Mouse (Mus musculus) liver, postnatal 0 days (tissue): ENCODE measurements around the gene Csad. TPM values are rescaled to one million over a fixed set of nuclear protein-coding genes. Genes with fewer than 3 reads are reported as not detected.
A peak's percentile ranks its signal among the peaks of the same experiment; 100 is the strongest.

Experiments used
- ATAC-seq: fragments of 200-750 bp; cut with Nextera tagmentation; 2 replicates; pipeline ENCODE4 v1.8.0; 2017; ENCODE audit warnings: mild to moderate bottlenecking, moderate library complexity
- DNase-seq: peaks from one replicate; pipeline ENCODE4 v3.0.0-alpha.2; 2016
- H3K27ac ChIP-seq: fragments of 300-500 bp; sonication (generic); 2 replicates; pipeline ENCODE4 v1.5.1; 2014; ENCODE audit warnings: antibody characterized with exemption, moderate library complexity, mild to moderate bottlenecking, low read depth
- H3K27me3 ChIP-seq: fragments of 300-500 bp; sonication (generic); 2 replicates; pipeline ENCODE4 v1.6.1; 2014; ENCODE audit warnings: low read length, control low read depth, mixed read lengths; ENCODE audit not compliant: insufficient read depth
- H3K36me3 ChIP-seq: fragments of 300-500 bp; sonication (generic); replicated peaks from 2 replicates; pipeline ENCODE4 v1.6.1; 2014; ENCODE audit warnings: mild to moderate bottlenecking, control low read depth, low read length, moderate library complexity, mixed read lengths; ENCODE audit not compliant: insufficient read depth
- H3K4me1 ChIP-seq: fragments of 300-500 bp; sonication (generic); 2 replicates; pipeline ENCODE4 v1.6.1; 2014; ENCODE audit warnings: antibody characterized with exemption, mild to moderate bottlenecking, control low read depth; ENCODE audit not compliant: insufficient read depth
- H3K4me2 ChIP-seq: fragments of 300-500 bp; sonication (generic); 2 replicates; pipeline ENCODE4 v1.6.1; 2014; ENCODE audit warnings: low read depth, mild to moderate bottlenecking, low read length, moderate library complexity, mixed read lengths
- H3K4me3 ChIP-seq: fragments of 300-500 bp; sonication (generic); 2 replicates; pipeline ENCODE4 v1.5.1; 2014; ENCODE audit warnings: low read depth, low read length
- H3K9ac ChIP-seq: fragments of 300-500 bp; sonication (generic); replicated peaks from 2 replicates; pipeline ENCODE4 v1.6.1; 2014; ENCODE audit warnings: mild to moderate bottlenecking, moderate library complexity
- H3K9me3 ChIP-seq: fragments of 300-500 bp; sonication (generic); 2 replicates; pipeline ENCODE4 v1.6.1; 2016; ENCODE audit warnings: mild to moderate bottlenecking, control low read depth, low read length, mixed read lengths
- CTCF ChIP-seq: sonication (generic); IDR thresholded peaks from 2 replicates; pipeline ENCODE4 v1.5.1; 2016; ENCODE audit warnings: antibody characterized with exemption, low read depth
- EP300 ChIP-seq: IDR thresholded peaks from 2 replicates; pipeline ENCODE4 v1.6.1; 2016; ENCODE audit warnings: antibody characterized with exemption, low read depth, mild to moderate bottlenecking
- WGBS: fragments of 180-500 bp; shearing (Covaris S2); extraction: QIAGEN DNeasy Blood & Tissue Kit; methylation state at CpG from one replicate; pipeline ENCODE4 v1.1.7; 2014; ENCODE audit not compliant: insufficient replicate concordance; 5-methylcytosine and 5-hydroxymethylcytosine counted together
- polyA plus RNA-seq: library from polyadenylated mRNA; unstranded; fragments of >200 nt; fragmentation: Nextera tagmentation; extraction: Ambion mirVana; gene quantifications from 2 replicates; pipeline ENCODE4 v1.2.1, GENCODE M21; 2015

The Csad gene
- polyA plus RNA-seq, 1 experiment from 2014 or later: 243 TPM

DNA sequence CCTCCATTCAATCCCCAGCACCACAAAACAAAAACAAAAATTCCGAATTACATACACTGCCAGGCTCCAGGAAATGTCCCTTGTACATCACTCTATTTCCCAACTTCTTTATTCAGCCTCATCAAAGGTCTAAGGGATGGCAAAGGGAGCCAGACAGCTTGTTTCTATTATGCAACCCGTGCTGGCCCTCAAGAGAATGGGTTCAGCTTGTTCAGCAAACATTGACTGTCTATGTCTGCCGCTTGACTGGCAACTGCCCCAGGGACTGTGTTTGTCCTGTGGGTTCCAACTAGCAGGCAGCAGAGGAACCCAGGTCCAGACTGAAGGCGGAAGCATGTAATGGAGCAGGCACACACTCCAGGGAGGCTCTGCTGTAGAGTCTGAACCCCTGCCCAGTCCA, 5.7 kb downstream of the Csad start:
- H3K27ac ChIP-seq: peak overlapping the region; percentile 75
- TF ChIP-seq CTCF: no peak
- TF ChIP-seq EP300: peak; percentile 66
- no peaks in the 10 kb centered on the region for H3K36me3 ChIP-seq
- 50% methylated on average over 4 of the region's 4 CpGs for WGBS
- H3K27me3 ChIP-seq: no peaks in the 10 kb centered on the region
- peak; percentile 63 for DNase-seq
- no peak overlapping the region for H3K9ac ChIP-seq
- peak; percentile 50 for ATAC-seq
- H3K4me2 ChIP-seq: no peak overlapping the region
- peaks cover 28% of the 10 kb centered on the region for H3K4me1 ChIP-seq
- H3K9me3 ChIP-seq: no peaks in the 10 kb centered on the region
- H3K4me3 ChIP-seq: no peak overlapping the region

DNA sequence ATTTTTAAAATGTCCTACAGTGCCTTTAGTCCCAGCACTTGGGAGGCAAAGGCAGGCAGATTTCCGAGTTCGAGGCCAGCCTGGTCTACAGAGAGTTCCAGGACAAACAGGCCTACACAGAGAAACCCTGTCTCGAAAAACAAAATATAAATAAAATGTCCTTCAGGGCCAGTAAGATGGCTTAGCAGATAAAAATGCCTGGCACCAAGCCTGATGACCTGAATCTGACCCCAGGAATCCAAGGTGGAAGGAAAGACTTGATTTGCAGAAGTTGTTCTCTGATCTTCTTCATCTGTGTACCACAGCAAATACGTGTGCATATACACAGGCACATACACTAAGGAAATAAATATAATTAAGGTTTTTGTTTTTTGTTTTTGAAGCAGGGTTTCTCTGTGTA, 9.2 kb downstream of the Csad start:
- H3K4me2 ChIP-seq: no peak overlapping the region
- WGBS: 64% methylated on average over 4 of the region's 4 CpGs
- peaks cover 32% of the 10 kb centered on the region for H3K4me1 ChIP-seq

DNA sequence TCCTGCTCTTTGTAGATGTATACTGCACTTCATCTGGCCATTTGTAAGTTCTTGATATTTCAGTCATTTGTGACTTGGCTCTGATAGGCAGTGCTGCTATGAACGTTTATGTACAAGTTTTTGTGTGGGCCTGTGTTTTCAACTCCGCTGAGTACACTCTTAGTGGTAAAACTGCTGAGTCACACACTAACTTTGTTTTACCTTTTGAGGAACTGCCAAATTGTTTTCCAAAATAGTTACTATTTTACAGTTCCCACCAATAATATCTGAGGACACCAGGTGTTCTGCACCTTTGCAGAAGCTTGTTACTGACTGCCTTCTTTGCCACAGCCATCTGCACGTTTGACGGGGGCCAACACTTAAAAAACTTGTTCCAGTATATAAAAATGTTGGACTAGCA, 10.1 kb downstream of the Csad start:
- Histone ChIP-seq H3K27ac (peak overlapping the region; percentile 71), H3K27me3 (no peaks in the 10 kb centered on the region), H3K9ac (no peak overlapping the region), H3K36me3 (no peaks in the 10 kb centered on the region), H3K9me3 (no peaks in the 10 kb centered on the region), H3K4me2 (no peak overlapping the region), H3K4me3 (no peak overlapping the region), H3K4me1 (peaks cover 32% of the 10 kb centered on the region)
- no peak for DNase-seq
- 30% methylated on average over 4 of the region's 4 CpGs for WGBS
- ATAC-seq: no peak
- TF ChIP-seq EP300: no peak
- TF ChIP-seq CTCF: no peak

More for the DNA sequence above, 9.2 kb downstream of the Csad start:
- no peak overlapping the region for H3K4me3 ChIP-seq
- no peak overlapping the region for H3K27ac ChIP-seq
- no peaks in the 10 kb centered on the region for H3K36me3 ChIP-seq
- no peak for TF ChIP-seq CTCF
- TF ChIP-seq EP300: no peak
- no peak overlapping the region for H3K9ac ChIP-seq
- no peak for ATAC-seq
- DNase-seq: no peak
- H3K27me3 ChIP-seq: no peaks in the 10 kb centered on the region
- no peaks in the 10 kb centered on the region for H3K9me3 ChIP-seq

DNA sequence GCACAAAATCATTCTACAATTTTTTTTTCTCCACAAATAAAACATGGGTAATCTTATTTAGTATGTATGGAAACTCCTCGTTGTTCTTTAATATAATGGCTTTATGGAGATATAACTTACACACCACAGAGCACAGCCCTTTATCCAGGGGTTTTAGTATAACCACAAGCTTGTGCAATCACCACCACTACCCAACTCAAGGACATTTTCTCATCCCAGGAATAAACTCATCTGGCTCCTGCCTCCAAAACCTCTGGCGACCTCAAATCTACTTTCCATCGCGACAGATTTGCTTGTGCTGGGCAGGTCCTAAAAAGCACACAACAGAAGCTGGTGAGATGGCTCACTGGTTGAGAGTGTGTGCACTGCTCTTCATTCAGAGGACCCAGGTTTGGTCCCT, 10.9 kb downstream of the Csad start:
- no peak overlapping the region for H3K4me2 ChIP-seq
- ATAC-seq (no peak), DNase-seq (no peak)
- H3K27me3 ChIP-seq: no peaks in the 10 kb centered on the region
- H3K9ac ChIP-seq: no peak overlapping the region
- no peaks in the 10 kb centered on the region for H3K9me3 ChIP-seq
- H3K27ac ChIP-seq: peak overlapping the region; percentile 71
- no peak overlapping the region for H3K4me3 ChIP-seq
- peaks cover 31% of the 10 kb centered on the region for H3K4me1 ChIP-seq
- WGBS: 70% methylated on average over 4 of the region's 4 CpGs
- no peaks in the 10 kb centered on the region for H3K36me3 ChIP-seq
- TF ChIP-seq EP300 (no peak), CTCF (no peak)

DNA sequence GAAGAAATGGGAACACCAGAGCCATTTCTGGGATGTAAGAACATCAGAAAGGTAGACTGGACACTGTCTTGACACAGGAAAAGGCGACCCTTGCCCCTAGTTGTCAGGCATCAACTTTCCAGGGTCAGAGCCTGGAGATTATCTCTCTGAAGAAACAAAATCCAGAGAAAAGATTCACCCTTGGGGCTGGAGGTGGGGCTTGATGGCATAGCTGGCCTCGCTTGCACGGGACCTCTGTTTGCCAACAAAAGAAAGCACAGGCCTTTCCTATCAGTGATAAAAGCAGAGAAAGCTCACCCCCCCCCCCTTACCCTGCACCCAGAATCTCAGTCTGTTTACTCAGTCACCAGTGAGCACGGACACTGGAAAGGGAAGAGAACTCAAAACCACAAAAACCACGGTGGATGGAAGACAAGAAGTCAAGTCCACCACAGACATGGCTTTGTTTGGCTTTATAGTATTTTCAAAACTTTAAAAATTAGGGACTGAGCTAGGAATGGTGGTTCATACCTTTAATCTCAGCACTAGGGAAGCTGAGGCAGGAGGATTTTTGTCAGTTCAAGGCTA, 11.6 kb downstream of the Csad start:
- WGBS: 12% methylated on average over 5 of the region's 5 CpGs
- Histone ChIP-seq H3K4me2 (peak overlapping the region; percentile 16; the same call in 1 of the 2 replicates), H3K27ac (peak overlapping the region; percentile 67)

DNA sequence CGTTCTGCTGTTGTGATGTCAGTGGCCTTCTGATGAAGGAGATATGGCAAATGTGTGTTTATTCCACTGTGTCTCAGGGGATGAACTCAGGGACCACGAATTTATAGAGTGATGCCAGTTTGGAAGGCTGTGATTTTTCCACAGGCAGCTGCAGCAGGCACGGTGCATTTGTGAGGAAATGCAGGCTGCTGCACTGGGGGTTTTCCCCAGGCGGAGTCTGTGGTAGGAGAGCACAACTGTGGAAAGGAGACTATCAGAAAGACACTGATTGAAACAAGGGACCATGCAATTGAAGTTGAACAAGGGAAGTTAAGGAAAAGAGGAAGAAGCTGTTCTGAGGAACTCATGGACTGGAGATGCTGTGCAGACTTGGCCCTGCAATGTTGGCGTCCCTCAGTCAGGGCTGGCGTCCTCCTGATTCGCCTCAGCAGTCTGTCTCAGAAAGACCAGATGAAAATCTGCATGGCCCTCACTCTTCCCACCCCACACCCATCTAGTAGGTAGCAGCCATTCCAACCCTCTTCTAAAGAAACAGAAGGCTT, 12.2 kb downstream of the Csad start:
- no peak for ATAC-seq
- H3K9me3 ChIP-seq: no peaks in the 10 kb centered on the region
- 0 out of 2 replicates have a peak, but pooled peaks cover 1% of the 10 kb centered on the region for H3K36me3 ChIP-seq
- H3K9ac ChIP-seq: no peak overlapping the region
- peaks cover 25% of the 10 kb centered on the region for H3K4me1 ChIP-seq
- no peak for DNase-seq
- no peak overlapping the region for H3K4me3 ChIP-seq
- peak overlapping the region; percentile 67 for H3K27ac ChIP-seq
- WGBS: 38% methylated on average over 7 of the region's 7 CpGs
- no peaks in the 10 kb centered on the region for H3K27me3 ChIP-seq
- H3K4me2 ChIP-seq: peak overlapping the region; percentile 16; the same call in 1 of the 2 replicates
- TF ChIP-seq CTCF: no peak
- no peak for TF ChIP-seq EP300

More for the DNA sequence above, 11.6 kb downstream of the Csad start:
- DNase-seq (no peak), ATAC-seq (no peak)
- no peaks in the 10 kb centered on the region for H3K36me3 ChIP-seq
- no peak overlapping the region for H3K9ac ChIP-seq
- H3K4me3 ChIP-seq: no peak overlapping the region
- no peaks in the 10 kb centered on the region for H3K27me3 ChIP-seq
- TF ChIP-seq CTCF: no peak
- TF ChIP-seq EP300: no peak
- H3K9me3 ChIP-seq: no peaks in the 10 kb centered on the region
- H3K4me1 ChIP-seq: peaks cover 28% of the 10 kb centered on the region
